Mouse (Mus musculus) megakaryocyte, adult 5-6 weeks (primary cell): ENCODE measurements around the gene Adcyap1. TPM values are rescaled to one million over a fixed set of nuclear protein-coding genes. Genes with fewer than 3 reads are reported as not detected.
A peak's percentile ranks its signal among the peaks of the same experiment; 100 is the strongest.

Source experiments
- ATAC-seq: 2 replicates; pipeline ENCODE4 v1.8.0; 2016; ENCODE audit warnings: mild to moderate bottlenecking, inconsistent platforms; ENCODE audit not compliant: poor library complexity, severe bottlenecking
- total RNA-seq, 2 experiments: library from RNA; stranded (forward) in 1 of 2; stranded (reverse) in 1 of 2; fragments of 153-499, 151-499 nt in 1 of 2; fragments of 221-1000, 200-1000 nt in 1 of 2; gene quantifications; 2 replicates each; pipeline versions ENCODE4 v1.2.3 to v1.2.4; 2015 to 2017

Gene Adcyap1
- not detected in 2 replicates for total RNA-seq (2015)
- not detected in 2 replicates for total RNA-seq (2017)

GRCm38 (mm10) chr17:93198717-93199116, at the start of gene Adcyap1:
Adcyap1 (plus strand) TSS chr17:93199017.
- no peak for ATAC-seq

- ATAC-seq = peak; percentile 70
These were observed 40.5 kb upstream of the Adcyap1 start for GRCm38 (mm10) chr17:93158280-93158851.

GRCm38 (mm10) chr17:93169572-93169971, 29.2 kb upstream of the Adcyap1 start:
- ATAC-seq = no peak

GRCm38 (mm10) chr17:93196846-93197245, 2.0 kb upstream of the Adcyap1 start:
- no peak for ATAC-seq

- ATAC-seq = no peak
These were observed 604 bp upstream of the Adcyap1 start for GRCm38 (mm10) chr17:93198213-93198612.

GRCm38 (mm10) chr17:93199218-93199617, 401 bp downstream of the Adcyap1 start:
- no peak for ATAC-seq

- ATAC-seq = no peak
These were observed 930 bp downstream of the Adcyap1 start for GRCm38 (mm10) chr17:93199747-93200146.

GRCm38 (mm10) chr17:93200386-93201264, 1.8 kb downstream of the Adcyap1 start:
- no peak for ATAC-seq

- ATAC-seq = no peak
These were observed 2.6 kb downstream of the Adcyap1 start for GRCm38 (mm10) chr17:93201265-93201925.

GRCm38 (mm10) chr17:93202165-93203075, 3.6 kb downstream of the Adcyap1 start:
- no peak for ATAC-seq

- no peak for ATAC-seq
These were observed 4.5 kb downstream of the Adcyap1 start for GRCm38 (mm10) chr17:93203076-93204031.

GRCm38 (mm10) chr17:93217785-93218184, 19.0 kb downstream of the Adcyap1 start:
- ATAC-seq = no peak

GRCm38 (mm10) chr17:93218640-93219039, 19.8 kb downstream of the Adcyap1 start:
- no peak for ATAC-seq

GRCm38 (mm10) chr17:93237355-93237754, 38.5 kb downstream of the Adcyap1 start:
- ATAC-seq = no peak
